Mouse (Mus musculus): ENCODE data around the gene Ets2.

Gene Ets2

DNA sequence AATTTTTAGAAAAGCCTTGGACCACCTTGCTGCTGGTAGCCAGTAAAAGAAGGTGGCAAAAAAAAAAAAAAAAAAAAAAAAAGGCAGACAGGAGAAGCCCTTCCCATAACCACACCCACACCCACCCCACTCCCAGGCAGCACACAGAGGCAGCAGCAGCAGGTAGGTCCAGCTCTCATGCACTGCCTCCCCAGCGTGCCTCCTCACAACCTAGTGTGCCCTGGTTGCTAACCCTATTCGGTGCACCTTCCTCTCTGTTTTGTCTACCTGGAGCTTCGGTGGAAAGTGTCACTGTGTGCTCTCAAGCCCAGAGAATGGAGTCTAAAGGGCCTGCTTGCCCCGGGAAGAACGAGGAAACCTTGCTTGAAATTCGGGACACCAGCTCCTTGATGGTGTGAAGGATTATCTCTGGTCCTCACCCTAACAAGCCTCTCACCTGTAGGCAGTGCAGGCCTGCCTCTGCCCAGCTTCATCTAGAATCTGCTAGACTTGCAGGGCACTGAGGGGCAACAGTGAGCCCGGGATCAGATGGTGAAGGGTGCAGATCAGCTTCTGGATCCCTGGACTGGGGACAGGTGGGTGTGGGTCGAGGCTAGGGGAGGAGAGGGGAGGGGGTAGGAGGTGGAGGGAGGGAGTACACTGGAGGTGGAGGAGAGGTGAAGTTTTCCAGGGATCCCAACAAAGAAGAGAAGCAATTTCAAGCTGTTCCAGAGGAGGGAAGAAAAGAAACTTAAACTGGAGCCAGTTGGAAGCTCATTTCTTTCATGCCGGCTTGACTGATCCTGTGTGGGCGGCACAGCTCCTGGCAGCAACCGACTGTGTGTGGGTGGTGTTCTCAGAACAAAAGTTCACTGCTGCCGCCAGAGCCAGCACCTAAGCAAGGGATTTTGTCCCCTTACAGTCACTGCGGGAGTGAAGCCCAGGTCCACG is 67.5 kb downstream of the Ets2 start:
- DNase-seq (ENCODE audit: low read depth, low spot score) = no peak

DNA sequence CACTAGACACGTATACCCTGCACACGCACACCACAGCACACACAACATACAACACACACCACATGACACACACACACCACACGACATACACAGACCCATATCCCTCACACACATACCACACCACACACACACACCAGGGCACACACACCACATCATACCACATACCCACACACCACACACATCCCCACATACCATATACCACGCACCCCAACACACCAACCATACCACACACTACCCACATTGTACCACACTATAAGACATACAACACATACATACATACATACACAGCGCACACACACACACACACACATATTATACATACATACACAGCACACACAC is 68.1 kb downstream of the Ets2 start:
- DNase-seq (ENCODE audit: low read depth, low spot score) = no peak

DNA sequence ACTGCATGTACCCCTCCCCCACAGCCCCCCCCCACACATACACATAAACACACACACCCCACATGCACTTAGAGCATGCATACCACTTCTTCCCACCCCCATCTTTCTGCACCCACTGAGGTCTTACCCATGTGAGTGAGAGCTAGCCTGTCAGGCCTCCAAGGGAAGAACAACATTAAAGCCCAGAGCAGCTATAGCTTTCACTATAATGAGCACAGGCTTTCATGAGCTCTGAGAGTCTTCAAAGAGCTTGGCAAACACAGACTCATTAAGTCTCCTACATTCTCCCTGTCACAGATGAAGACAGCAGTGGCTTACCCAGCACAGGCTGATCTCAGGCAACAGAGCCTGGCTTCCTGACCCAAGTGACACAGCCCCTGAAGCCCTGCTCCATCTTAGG is 68.5 kb downstream of the Ets2 start:
- DNase-seq (ENCODE audit: low read depth, low spot score) = no peak

Measured in skeletal muscle tissue, adult 2 months (tissue).